Mouse (Mus musculus) brain, embryonic 14.5 days (tissue): Measurements from ENCODE around the gene Wwc2.

Experiments used
- CTCF ChIP-seq: fragments of 200-500 bp; IDR thresholded peaks from 2 replicates; pipeline ENCODE4 v1.5.1; 2012; ENCODE audit warnings: inconsistent platforms, mild to moderate bottlenecking, moderate library complexity, borderline replicate concordance; ENCODE audit not compliant: insufficient read depth, insufficient read length; ENCODE audit errors: extremely low read depth
- POLR2A ChIP-seq: fragments of 200-500 bp; IDR thresholded peaks from 2 replicates; pipeline ENCODE4 v1.6.1; 2012; ENCODE audit warnings: mild to moderate bottlenecking, inconsistent platforms, borderline replicate concordance; ENCODE audit not compliant: poor library complexity, insufficient read depth, insufficient read length, severe bottlenecking; ENCODE audit errors: extremely low read depth

DNA sequence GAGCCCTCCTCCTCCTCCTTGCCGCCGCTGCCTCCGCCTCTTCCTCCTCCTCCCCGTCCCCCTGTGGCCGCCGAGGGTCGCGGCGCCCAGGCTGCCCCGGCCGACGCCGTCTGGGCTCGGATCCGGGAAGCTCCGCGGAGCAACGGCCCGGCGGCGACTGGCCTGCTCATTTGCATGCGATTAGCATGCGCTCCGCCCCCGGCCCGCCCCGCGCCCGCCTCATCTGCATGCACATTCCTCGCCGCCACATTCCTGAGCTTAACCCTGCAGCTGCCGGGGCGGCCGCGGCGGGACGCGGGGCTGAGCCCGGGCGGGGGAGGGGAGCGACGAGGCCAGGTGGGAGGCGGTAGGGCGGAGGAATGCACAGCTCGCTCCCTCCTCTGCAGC is 345 bp downstream of the Wwc2 start:
- TF ChIP-seq CTCF (peak; percentile 9; the same call in 1 of the 2 replicates), POLR2A (peak; percentile 86; the same call in 1 of the 2 replicates)
